8 mouse cellular contexts compared by ENCODE assay signal in genomic region chr13:70883891-70884890, GRCm38 (mm10). TPM values are rescaled to one million over a fixed set of nuclear protein-coding genes. Genes with fewer than 3 reads are reported as not detected.
DNase-seq lines count a peak whose midpoint lies in the region; ATAC-seq and TF ChIP-seq lines count a peak whose summit lies in the region.

No protein-coding gene starts in this region.

- TF ChIP-seq POLR2A in heart, adult 2 months (IDR thresholded peaks at IDR 0.05; ENCODE audit: insufficient read depth, low read depth, low read length), result no peak

- H3K4me3 ChIP-seq in lung, embryonic 14.5 days (ENCODE audit: low read depth, low read length), result no peak overlapping the region
- H3K4me3 ChIP-seq in heart, adult 2 months, result no peak overlapping the region
- H3K4me3 ChIP-seq in stomach, embryonic 16.5 days (replicated peaks; ENCODE audit: low read length), result no peak overlapping the region

- H3K36me3 ChIP-seq in lung, embryonic 14.5 days (ENCODE audit: insufficient read depth), result no peaks in the 10 kb centered on the region
- H3K36me3 ChIP-seq in heart, adult 2 months (ENCODE audit: control insufficient read depth, insufficient read depth, low read length), result no peaks in the 10 kb centered on the region
- H3K36me3 ChIP-seq in stomach, embryonic 16.5 days (ENCODE audit: control insufficient read depth, insufficient read depth, low read length), result no peaks in the 10 kb centered on the region

- intact Hi-C loops in heart, adult 2 months (cut with DNase I), result no loop called here

- no peaks in the 10 kb centered on the region for H3K4me1 ChIP-seq in lung, embryonic 14.5 days (ENCODE audit: insufficient read depth)
- peaks cover 5% of the 10 kb centered on the region for H3K4me1 ChIP-seq in heart, adult 2 months (ENCODE audit: control insufficient read depth, insufficient read depth, low read length)
- 0 out of 2 replicates have a peak, but pooled peaks cover 8% of the 10 kb centered on the region for H3K4me1 ChIP-seq in stomach, embryonic 16.5 days (ENCODE audit: control insufficient read depth, insufficient read depth, low read length)

- TF ChIP-seq CTCF in lung, embryonic 14.5 days (IDR thresholded peaks at IDR 0.05; ENCODE audit: low read depth), result no peak
- TF ChIP-seq CTCF in heart, adult 2 months (IDR thresholded peaks at IDR 0.05), result no peak

- no peaks in the 10 kb centered on the region for H3K27me3 ChIP-seq in lung, embryonic 14.5 days (ENCODE audit: insufficient read depth, low read length)
- no peaks in the 10 kb centered on the region for H3K27me3 ChIP-seq in heart, adult 2 months (ENCODE audit: control insufficient read depth, insufficient read depth, low read length)
- no peaks in the 10 kb centered on the region for H3K27me3 ChIP-seq in stomach, embryonic 16.5 days (ENCODE audit: control insufficient read depth, insufficient read depth, low read length)

- peak; percentile 82 for DNase-seq in lung, embryonic 14.5 days
- no peak for DNase-seq in lung, postnatal 25 days (ENCODE audit: low spot score)
- DNase-seq in cerebellum, adult 9-11 months, result peak; percentile 57
- peak; percentile 68 to 70 for DNase-seq in heart, adult 2 months
- peak; percentile 66 to 76 for DNase-seq in kidney, postnatal 4 days
- peak; percentile 30 for DNase-seq in lung, postnatal 14 days
- no peak for DNase-seq in spleen, postnatal 10 days (ENCODE audit: low spot score in 2 of 2)

- H3K9me3 ChIP-seq in lung, embryonic 14.5 days (ENCODE audit: low read depth, low read length), result no peaks in the 10 kb centered on the region
- no peaks in the 10 kb centered on the region for H3K9me3 ChIP-seq in stomach, embryonic 16.5 days (replicated peaks; ENCODE audit: control insufficient read depth, low read length)

- ATAC-seq in lung, embryonic 14.5 days (ENCODE audit: insufficient read depth), result peak; percentile 91
- ATAC-seq in stomach, embryonic 16.5 days (ENCODE audit: insufficient read depth, low FRiP score), result peak; percentile 85; the same call in 1 of the 2 replicates

- no peak overlapping the region for H3K4me2 ChIP-seq in lung, embryonic 14.5 days
- no peak overlapping the region for H3K4me2 ChIP-seq in stomach, embryonic 16.5 days (ENCODE audit: low read depth, low read length)

- no peaks in the 10 kb centered on the region for H3K79me2 ChIP-seq in heart, adult 2 months (replicated peaks; ENCODE audit: control insufficient read depth, insufficient read depth, low read length)

- no peak for TF ChIP-seq EP300 in heart, adult 2 months (IDR thresholded peaks at IDR 0.05; ENCODE audit: insufficient read depth, low read depth, low read length)

- WGBS in lung, embryonic 14.5 days, result 37% methylated on average over 12 of the region's 12 CpGs
- 10% methylated on average over 12 of the region's 12 CpGs for WGBS in heart, adult 2 months
- WGBS in stomach, embryonic 16.5 days, result 42% methylated on average over 12 of the region's 12 CpGs

- no peak overlapping the region for H3K27ac ChIP-seq in lung, embryonic 14.5 days (ENCODE audit: low read depth)
- peak overlapping the region; percentile 26 for H3K27ac ChIP-seq in heart, adult 2 months
- peak overlapping the region; percentile 24 for H3K27ac ChIP-seq in stomach, embryonic 16.5 days (ENCODE audit: low read length)

- no peak overlapping the region for H3K9ac ChIP-seq in lung, embryonic 14.5 days
- H3K9ac ChIP-seq in heart, adult 2 months (ENCODE audit: low read depth, low read length), result no peak overlapping the region
- H3K9ac ChIP-seq in stomach, embryonic 16.5 days (ENCODE audit: low read length), result no peak overlapping the region

RNA-seq across cellular contexts. Expression of gene Adamts16, which starts 42.6 kb away (rescaled TPM):
- 0.04 and 0.07 TPM in 2 replicates for polyA plus RNA-seq in lung, embryonic 14.5 days (2014; fragmentation: Nextera tagmentation; extraction: Ambion mirVana)
- total RNA-seq in heart, adult 2 months (2021), result not detected
- polyA plus RNA-seq in heart, adult 2 months (2012; rRNA removed), result 0.04 TPM in 1 of 2 replicates, not detected in the other
- 2.6 and 3.7 TPM in 2 replicates for polyA plus RNA-seq in stomach, embryonic 16.5 days (2015; fragmentation: Nextera tagmentation; extraction: Ambion mirVana)

Comparison
In these comparisons a context has a peak if more than half of its experiments do, and no peak if none do; other contexts are left out.
1. DNase-seq: peak in lung, embryonic 14.5 days (single experiment), cerebellum, adult 9-11 months (single experiment), heart, adult 2 months (2 of 2), kidney, postnatal 4 days (2 of 2) and lung, postnatal 14 days (single experiment); none in lung, postnatal 25 days (single experiment) and spleen, postnatal 10 days (0 of 2).